Mouse (Mus musculus): ENCODE data around the gene Atp2b4. TPM values are rescaled to one million over a fixed set of nuclear protein-coding genes. Genes with fewer than 3 reads are reported as not detected.

Gene Atp2b4
- polyA plus RNA-seq, 1 experiment from 2014 or later, result 12.2 TPM

DNA sequence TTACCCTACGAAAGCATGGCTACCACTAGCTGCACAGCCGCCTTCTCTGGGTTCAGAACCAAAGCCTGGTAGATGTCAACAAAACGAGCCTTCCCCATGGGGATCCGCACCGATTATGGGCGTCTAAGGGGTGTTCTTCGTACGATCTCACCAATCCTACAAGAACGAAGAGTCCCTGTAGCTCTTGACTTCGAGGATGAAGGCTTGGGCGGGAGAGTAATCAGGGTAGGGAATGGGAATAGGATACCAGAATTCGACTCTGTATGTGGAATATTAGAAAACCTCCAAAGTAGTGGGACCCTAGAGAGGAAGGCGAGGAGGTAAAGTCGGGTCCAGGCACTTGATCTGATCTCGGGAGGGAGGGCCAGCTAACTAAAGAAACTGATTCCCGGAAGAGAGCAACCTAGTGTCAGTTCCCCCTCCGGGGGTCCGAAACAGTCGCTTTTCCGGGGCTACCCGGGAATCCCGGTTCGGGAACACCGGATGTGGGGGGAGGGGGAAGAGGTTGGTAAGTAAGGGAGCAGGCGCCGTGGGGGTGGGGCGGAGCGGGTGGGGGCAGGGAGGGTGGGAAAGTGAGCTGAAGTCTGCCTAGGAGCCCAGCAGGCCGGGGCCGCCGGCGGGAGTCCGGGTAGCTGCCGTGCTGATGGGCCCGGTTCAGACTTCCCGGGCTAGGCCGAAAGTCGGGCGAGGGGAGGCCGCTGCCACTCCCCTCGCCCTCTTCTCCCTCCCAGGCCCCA, 140.2 kb downstream of the Atp2b4 start, which contains the start of gene Zbed6:
Gene Zbed6, minus strand, starts transcription at position 420 of the 737 bp plus-strand sequence.
- H3K4me1 ChIP-seq, result peaks cover 31% of the 10 kb centered on the region
- peak within 1 kb of the TSS; percentile 93 for H3K27ac ChIP-seq
- H3K4me2 ChIP-seq (replicated peaks), result peak within 1 kb of the TSS; percentile 92
- peak within 1 kb of the TSS; percentile 87 for H3K9ac ChIP-seq
- peaks cover 15% of the 10 kb centered on the region for H3K36me3 ChIP-seq
- peak; percentile 88 for ATAC-seq (ENCODE audit: low FRiP score)
- H3K9me3 ChIP-seq (replicated peaks), result no peaks in the 10 kb centered on the region
- 2% methylated on average over 36 of the region's 41 CpGs for WGBS
- H3K4me3 ChIP-seq, result peak within 1 kb of the TSS; percentile 87
- no peaks in the 10 kb centered on the region for H3K27me3 ChIP-seq

- H3K9ac ChIP-seq, result no peak overlapping the region
- WGBS, result 89% methylated on average over 3 of the region's 3 CpGs
- no peaks in the 10 kb centered on the region for H3K9me3 ChIP-seq (replicated peaks)
- no peak for ATAC-seq (ENCODE audit: low FRiP score)
- H3K36me3 ChIP-seq, result peaks cover 16% of the 10 kb centered on the region
- no peak overlapping the region for H3K4me3 ChIP-seq
- H3K4me2 ChIP-seq (replicated peaks), result no peak overlapping the region
- H3K4me1 ChIP-seq, result peaks cover 34% of the 10 kb centered on the region
- H3K27me3 ChIP-seq, result no peaks in the 10 kb centered on the region
- H3K27ac ChIP-seq, result no peak overlapping the region
These were observed 142.0 kb downstream of the Atp2b4 start for GRCm38 (mm10) chr1:133658878-133659277.

DNA sequence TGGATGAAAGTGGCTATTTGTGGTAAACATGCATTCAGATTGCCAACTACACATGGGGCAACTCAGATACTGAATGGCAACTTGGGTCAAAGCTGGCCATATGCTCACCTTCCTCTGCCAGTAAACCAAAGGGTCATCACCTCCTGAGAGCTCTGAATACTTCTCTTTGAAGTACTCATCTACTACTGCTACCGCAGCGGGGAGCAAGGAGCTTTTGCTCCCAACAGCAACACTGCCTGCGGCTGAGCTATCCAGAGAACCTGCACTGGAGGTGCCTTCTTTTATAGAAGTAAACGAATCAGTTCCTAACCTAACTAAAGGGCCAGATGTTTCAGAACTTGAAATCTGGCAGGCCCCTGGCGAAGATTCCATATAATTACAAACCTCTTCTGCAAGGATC, 144.0 kb downstream of the Atp2b4 start:
- Histone ChIP-seq H3K9ac (no peak overlapping the region), H3K4me2 (replicated peaks) (0 out of 2 replicates have a peak overlapping the region, but pooled peaks have one; percentile 13), H3K4me1 (peaks cover 37% of the 10 kb centered on the region), H3K27ac (no peak overlapping the region), H3K9me3 (replicated peaks) (no peaks in the 10 kb centered on the region), H3K27me3 (no peaks in the 10 kb centered on the region), H3K4me3 (no peak overlapping the region), H3K36me3 (peaks cover 21% of the 10 kb centered on the region)
- ATAC-seq (ENCODE audit: low FRiP score), result no peak
- WGBS, result 70% methylated on average over 5 of the region's 5 CpGs

DNA sequence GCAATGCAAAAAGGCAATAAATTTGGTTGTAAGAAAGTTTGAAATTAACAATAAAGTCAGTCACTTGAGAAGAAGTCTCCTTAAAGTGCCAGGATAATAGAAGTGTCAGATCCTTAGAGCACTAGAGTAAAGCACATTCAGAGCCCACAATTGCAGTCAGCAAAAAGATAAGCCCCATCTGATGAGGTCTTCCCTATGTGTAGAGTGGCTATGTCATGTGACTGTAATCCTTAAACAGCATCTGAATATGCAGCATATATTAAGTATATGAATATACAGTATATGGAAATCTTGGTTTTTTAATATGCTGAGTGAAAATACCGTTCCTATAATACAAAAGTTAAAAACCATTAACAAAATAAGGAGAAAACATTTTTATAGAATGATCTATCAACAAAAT, 147.8 kb downstream of the Atp2b4 start:
- no peaks in the 10 kb centered on the region for H3K9me3 ChIP-seq (replicated peaks)
- H3K4me2 ChIP-seq (replicated peaks), result no peak overlapping the region
- no peak overlapping the region for H3K4me3 ChIP-seq
- ATAC-seq (ENCODE audit: low FRiP score), result no peak
- no peak overlapping the region for H3K9ac ChIP-seq
- no peaks in the 10 kb centered on the region for H3K27me3 ChIP-seq
- H3K36me3 ChIP-seq, result peaks cover 24% of the 10 kb centered on the region
- no peak overlapping the region for H3K27ac ChIP-seq
- peaks cover 23% of the 10 kb centered on the region for H3K4me1 ChIP-seq
- WGBS, result 96% methylated on average over 1 of the region's 1 CpGs

DNA sequence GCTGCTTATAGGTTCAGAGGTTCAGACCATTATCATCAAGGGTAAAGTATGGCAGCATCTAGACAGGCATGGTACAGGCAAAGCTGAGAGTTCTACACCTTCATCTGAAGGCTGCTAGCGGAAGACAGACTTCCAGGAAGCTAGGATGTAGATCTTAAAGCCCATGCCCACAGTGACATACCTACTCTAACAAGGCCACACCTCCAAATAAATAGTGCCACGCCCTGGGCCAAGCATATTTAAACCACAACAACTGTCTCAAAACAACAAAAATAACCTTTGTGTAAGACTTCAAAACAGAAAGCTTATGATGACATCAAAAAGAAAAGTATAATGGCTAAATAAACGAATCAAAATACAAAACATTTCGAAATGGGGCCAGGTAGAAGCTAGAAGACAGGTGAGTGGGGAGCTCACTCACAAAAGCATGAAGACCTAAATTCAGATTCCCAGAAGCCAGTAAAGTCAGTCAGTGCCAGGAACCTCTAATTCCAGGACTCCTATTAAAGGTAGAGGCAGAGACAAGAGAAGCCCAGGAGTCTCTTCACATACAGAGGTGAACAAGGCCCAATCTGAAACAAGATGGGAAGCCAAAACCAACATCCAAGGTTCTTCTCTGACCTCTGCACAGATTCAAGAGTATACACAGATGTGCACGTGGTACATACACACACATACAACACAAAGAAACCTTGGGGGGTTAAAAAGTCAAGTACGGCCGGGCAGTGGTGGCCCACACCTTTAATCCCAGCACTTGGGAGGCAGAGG, 150.4 kb downstream of the Atp2b4 start:
- no peaks in the 10 kb centered on the region for H3K9me3 ChIP-seq (replicated peaks)
- no peak overlapping the region for H3K4me2 ChIP-seq (replicated peaks)
- 94% methylated on average over 7 of the region's 7 CpGs for WGBS
- H3K9ac ChIP-seq, result no peak overlapping the region
- no peak for ATAC-seq (ENCODE audit: low FRiP score)
- H3K27ac ChIP-seq, result no peak overlapping the region
- H3K27me3 ChIP-seq, result no peaks in the 10 kb centered on the region
- no peak overlapping the region for H3K4me3 ChIP-seq
- H3K4me1 ChIP-seq, result peaks cover 5% of the 10 kb centered on the region; the same call in 1 of the 2 replicates
- peaks cover 32% of the 10 kb centered on the region for H3K36me3 ChIP-seq

Small RNA genes within 50 kb of the gene (microRNA-seq; reads per million reads assigned to microRNA genes)
- gene Mir6903, result 2.2 reads per million

Other genes with a start within 250 kb of the Atp2b4 start
- 519 and 641 TPM in 2 replicates for gene Snrpe, start 190.8 kb downstream of the Atp2b4 start, polyA plus RNA-seq (2016; fragmentation: Nextera tagmentation; extraction: Ambion mirVana)
- gene Zbed6, start 140.2 kb downstream of the Atp2b4 start, polyA plus RNA-seq (2016; fragmentation: Nextera tagmentation; extraction: Ambion mirVana), result not detected in 2 replicates
- 6.9 and 7.2 TPM in 2 replicates for gene Gm38394, start 139.7 kb downstream of the Atp2b4 start, polyA plus RNA-seq (2016; fragmentation: Nextera tagmentation; extraction: Ambion mirVana)
- 0.12 and 0.33 TPM in 2 replicates for gene Lax1, start 110.9 kb downstream of the Atp2b4 start, polyA plus RNA-seq (2016; fragmentation: Nextera tagmentation; extraction: Ambion mirVana)
- 2.0 and 4.0 TPM in 2 replicates for gene Optc, start 107.0 kb upstream of the Atp2b4 start, polyA plus RNA-seq (2016; fragmentation: Nextera tagmentation; extraction: Ambion mirVana)
- gene Prelp, start 120.4 kb upstream of the Atp2b4 start, polyA plus RNA-seq (2016; fragmentation: Nextera tagmentation; extraction: Ambion mirVana), result 7.2 and 10.5 TPM in 2 replicates
- gene Fmod, start 236.2 kb upstream of the Atp2b4 start, polyA plus RNA-seq (2016; fragmentation: Nextera tagmentation; extraction: Ambion mirVana), result 12.7 and 19.8 TPM in 2 replicates

Data from hindbrain, embryonic 12.5 days (tissue).